Mouse (Mus musculus) stomach, embryonic 16.5 days (tissue): ENCODE measurements around the gene Nfasc. TPM values are rescaled to one million over a fixed set of nuclear protein-coding genes. Genes with fewer than 3 reads are reported as not detected.

Source experiments
- ATAC-seq: fragments of 200-750 bp; cut with Nextera tagmentation; 2 replicates; pipeline ENCODE4 v1.8.0; 2017; ENCODE audit warnings: moderate number of reproducible peaks, moderate TSS enrichment; ENCODE audit not compliant: insufficient read depth, low FRiP score
- H3K27ac ChIP-seq: fragments of 300-500 bp; sonication (generic); 2 replicates; pipeline ENCODE4 v1.5.1; 2014; ENCODE audit warnings: low read length
- H3K27me3 ChIP-seq: fragments of 300-500 bp; sonication (generic); 2 replicates; pipeline ENCODE4 v1.6.1; 2014; ENCODE audit warnings: low read length, control low read depth, mixed read lengths; ENCODE audit not compliant: control insufficient read depth, insufficient read depth
- H3K36me3 ChIP-seq: fragments of 300-500 bp; sonication (generic); 2 replicates; pipeline ENCODE4 v1.6.1; 2014; ENCODE audit warnings: low read length; ENCODE audit not compliant: control insufficient read depth, insufficient read depth
- H3K4me1 ChIP-seq: fragments of 300-500 bp; sonication (generic); 2 replicates; pipeline ENCODE4 v1.6.1; 2014; ENCODE audit warnings: low read length, control low read depth, mixed read lengths; ENCODE audit not compliant: control insufficient read depth, insufficient read depth
- H3K4me2 ChIP-seq: fragments of 300-500 bp; sonication (generic); 2 replicates; pipeline ENCODE4 v1.6.1; 2014; ENCODE audit warnings: low read depth, low read length, mixed read lengths
- H3K4me3 ChIP-seq: fragments of 300-500 bp; sonication (generic); replicated peaks from 2 replicates; pipeline ENCODE4 v1.5.1; 2014; ENCODE audit warnings: mild to moderate bottlenecking, low read length
- H3K9ac ChIP-seq: fragments of 300-500 bp; sonication (generic); 2 replicates; pipeline ENCODE4 v1.6.1; 2014; ENCODE audit warnings: low read length
- H3K9me3 ChIP-seq: fragments of 300-500 bp; sonication (generic); replicated peaks from 2 replicates; pipeline ENCODE4 v1.6.1; 2016; ENCODE audit warnings: low read length, control low read depth; ENCODE audit not compliant: control insufficient read depth
- WGBS: fragments of 180-500 bp; shearing (Covaris S2); extraction: QIAGEN DNeasy Blood & Tissue Kit; methylation state at CpG from one replicate; pipeline ENCODE4 v1.1.7; 2014; 5-methylcytosine and 5-hydroxymethylcytosine counted together
- polyA plus RNA-seq: library from polyadenylated mRNA; unstranded; fragments of >200 nt; fragmentation: Nextera tagmentation; extraction: Ambion mirVana; gene quantifications from 2 replicates; pipeline ENCODE4 v1.2.1, GENCODE M21; 2015

Gene Nfasc
- polyA plus RNA-seq, 1 experiment from 2014 or later, result 2.3 TPM

GRCm38 (mm10) chr1:132557901-132558631, 183.5 kb downstream of the Nfasc start:
- Histone ChIP-seq H3K4me2 (no peak overlapping the region), H3K4me1 (peaks cover 14% of the 10 kb centered on the region), H3K9me3 (no peaks in the 10 kb centered on the region), H3K36me3 (no peaks in the 10 kb centered on the region), H3K9ac (peak overlapping the region; percentile 2; the same call in 1 of the 2 replicates), H3K27me3 (no peaks in the 10 kb centered on the region; the same call in 1 of the 2 replicates), H3K4me3 (no peak overlapping the region), H3K27ac (no peak overlapping the region)
- peak; percentile 80; the same call in 1 of the 2 replicates for ATAC-seq
- 14% methylated on average over 9 of the region's 9 CpGs for WGBS

- no peak overlapping the region for H3K4me3 ChIP-seq
- H3K36me3 ChIP-seq, result no peaks in the 10 kb centered on the region
- peaks cover 24% of the 10 kb centered on the region for H3K27me3 ChIP-seq
- WGBS, result 69% methylated on average over 8 of the region's 8 CpGs
- no peak overlapping the region for H3K9ac ChIP-seq
- no peak overlapping the region for H3K27ac ChIP-seq
- ATAC-seq, result no peak
- H3K9me3 ChIP-seq, result no peaks in the 10 kb centered on the region
- H3K4me2 ChIP-seq, result no peak overlapping the region
- H3K4me1 ChIP-seq, result peaks cover 16% of the 10 kb centered on the region
Measured at GRCm38 (mm10) chr1:132543789-132544188, 197.8 kb downstream of the Nfasc start.

GRCm38 (mm10) chr1:132542762-132543306, 198.8 kb downstream of the Nfasc start, which contains the start of gene Cntn2:
Gene Cntn2, minus strand, starts transcription at chr1:132543256.
- peaks cover 24% of the 10 kb centered on the region for H3K27me3 ChIP-seq
- H3K4me1 ChIP-seq, result peaks cover 16% of the 10 kb centered on the region
- H3K9me3 ChIP-seq, result no peaks in the 10 kb centered on the region
- no peaks in the 10 kb centered on the region for H3K36me3 ChIP-seq
- 2% methylated on average over 28 of the region's 30 CpGs for WGBS
- peak within 1 kb of the TSS; percentile 31 for H3K9ac ChIP-seq
- ATAC-seq, result no peak; the same call in 1 of the 2 replicates
- no peak within 1 kb of the TSS for H3K27ac ChIP-seq
- H3K4me2 ChIP-seq, result peak within 1 kb of the TSS; percentile 43; the same call in 1 of the 2 replicates
- peak within 1 kb of the TSS; percentile 14; the same call in 1 of the 2 replicates for H3K4me3 ChIP-seq

- Histone ChIP-seq H3K9me3 (no peaks in the 10 kb centered on the region), H3K4me1 (peaks cover 16% of the 10 kb centered on the region), H3K27ac (no peak overlapping the region), H3K4me2 (no peak overlapping the region), H3K36me3 (no peaks in the 10 kb centered on the region), H3K27me3 (peaks cover 24% of the 10 kb centered on the region), H3K9ac (no peak overlapping the region), H3K4me3 (no peak overlapping the region)
- whole genome bisulfite sequencing, result 18% methylated on average over 5 of the region's 5 CpGs
- ATAC-seq, result no peak
Measured at GRCm38 (mm10) chr1:132541824-132542599, 199.6 kb downstream of the Nfasc start.

GRCm38 (mm10) chr1:132541171-132541823, 200.3 kb downstream of the Nfasc start:
- Histone ChIP-seq H3K36me3 (no peaks in the 10 kb centered on the region), H3K4me3 (no peak overlapping the region), H3K9me3 (no peaks in the 10 kb centered on the region), H3K4me1 (peaks cover 16% of the 10 kb centered on the region), H3K27ac (no peak overlapping the region), H3K9ac (no peak overlapping the region), H3K27me3 (peaks cover 24% of the 10 kb centered on the region), H3K4me2 (no peak overlapping the region)
- peak; percentile 61 for ATAC-seq
- 7% methylated on average over 14 of the region's 14 CpGs for WGBS

- Histone ChIP-seq H3K4me2 (no peak overlapping the region), H3K27me3 (peaks cover 24% of the 10 kb centered on the region)
- no peak for ATAC-seq
Measured at GRCm38 (mm10) chr1:132540701-132541100, 200.9 kb downstream of the Nfasc start.

GRCm38 (mm10) chr1:132537736-132538135, 203.9 kb downstream of the Nfasc start:
- H3K27ac ChIP-seq, result no peak overlapping the region
- 77% methylated on average over 5 of the region's 5 CpGs for WGBS
- peaks cover 18% of the 10 kb centered on the region for H3K4me1 ChIP-seq
- H3K36me3 ChIP-seq, result no peaks in the 10 kb centered on the region
- H3K9me3 ChIP-seq, result no peaks in the 10 kb centered on the region
- H3K4me3 ChIP-seq, result no peak overlapping the region
- no peak overlapping the region for H3K4me2 ChIP-seq
- H3K9ac ChIP-seq, result no peak overlapping the region
- ATAC-seq, result no peak
- H3K27me3 ChIP-seq, result peaks cover 23% of the 10 kb centered on the region

More at GRCm38 (mm10) chr1:132540701-132541100, 200.9 kb downstream of the Nfasc start:
- H3K9ac ChIP-seq, result no peak overlapping the region
- H3K27ac ChIP-seq, result no peak overlapping the region
- WGBS, result 40% methylated on average over 7 of the region's 7 CpGs
- no peak overlapping the region for H3K4me3 ChIP-seq
- no peaks in the 10 kb centered on the region for H3K36me3 ChIP-seq
- peaks cover 16% of the 10 kb centered on the region for H3K4me1 ChIP-seq
- H3K9me3 ChIP-seq, result no peaks in the 10 kb centered on the region

- no peak overlapping the region for H3K27ac ChIP-seq
- H3K4me3 ChIP-seq, result no peak overlapping the region
- no peaks in the 10 kb centered on the region for H3K9me3 ChIP-seq
- peaks cover 14% of the 10 kb centered on the region; the same call in 1 of the 2 replicates for H3K4me1 ChIP-seq
- no peak for ATAC-seq
- no peak overlapping the region for H3K4me2 ChIP-seq
- H3K9ac ChIP-seq, result no peak overlapping the region
- WGBS, result 78% methylated on average over 3 of the region's 3 CpGs
- no peaks in the 10 kb centered on the region for H3K36me3 ChIP-seq
- peaks cover 10% of the 10 kb centered on the region; the same call in 1 of the 2 replicates for H3K27me3 ChIP-seq
Measured at GRCm38 (mm10) chr1:132536416-132536815, 205.2 kb downstream of the Nfasc start.
